Mouse (Mus musculus) 3134 (cell line): ENCODE data around the gene Med9.

ENCODE experiments used
- DNase-seq: peaks from one replicate; pipeline ENCODE4 v3.0.0-alpha.2; 2011; ENCODE audit warnings: low spot score; ENCODE audit not compliant: insufficient read length; ENCODE audit errors: extremely low read depth

The Med9 gene

DNA sequence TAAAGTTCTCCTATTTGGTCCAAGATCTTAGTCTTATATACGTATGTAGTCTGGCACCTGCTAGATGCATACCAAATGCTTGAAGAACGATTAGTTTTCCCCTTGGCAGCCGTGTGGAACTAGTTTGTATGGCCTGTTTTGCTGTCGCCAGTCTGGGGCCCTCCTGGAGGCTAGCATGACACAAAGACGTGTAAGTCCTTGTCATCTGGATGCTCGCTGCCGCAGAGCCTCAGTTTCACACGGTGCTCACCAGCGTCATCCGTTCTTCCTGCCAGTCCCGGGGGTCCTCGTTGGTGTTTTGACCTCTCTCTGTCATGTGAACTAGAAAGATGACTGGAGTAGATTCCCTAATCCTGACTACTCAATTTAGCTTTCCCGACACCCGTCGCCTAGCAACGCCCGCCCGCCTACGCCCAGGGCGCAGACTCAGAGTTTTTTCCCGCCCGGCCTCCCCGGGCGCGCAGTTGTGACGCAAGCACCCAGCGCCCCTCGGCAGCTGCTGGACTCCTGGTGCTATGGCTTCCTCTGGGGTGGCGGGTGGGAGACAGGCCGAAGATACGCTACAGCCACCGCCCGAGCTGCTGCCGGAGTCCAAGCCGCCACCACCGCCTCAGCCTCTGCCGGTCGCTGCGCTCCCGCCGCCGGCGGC is at the start of gene Med9:
TSS of gene Med9 (plus strand) at position 455 of the 649 bp plus-strand sequence.
- DNase-seq: peak; percentile 93

DNA sequence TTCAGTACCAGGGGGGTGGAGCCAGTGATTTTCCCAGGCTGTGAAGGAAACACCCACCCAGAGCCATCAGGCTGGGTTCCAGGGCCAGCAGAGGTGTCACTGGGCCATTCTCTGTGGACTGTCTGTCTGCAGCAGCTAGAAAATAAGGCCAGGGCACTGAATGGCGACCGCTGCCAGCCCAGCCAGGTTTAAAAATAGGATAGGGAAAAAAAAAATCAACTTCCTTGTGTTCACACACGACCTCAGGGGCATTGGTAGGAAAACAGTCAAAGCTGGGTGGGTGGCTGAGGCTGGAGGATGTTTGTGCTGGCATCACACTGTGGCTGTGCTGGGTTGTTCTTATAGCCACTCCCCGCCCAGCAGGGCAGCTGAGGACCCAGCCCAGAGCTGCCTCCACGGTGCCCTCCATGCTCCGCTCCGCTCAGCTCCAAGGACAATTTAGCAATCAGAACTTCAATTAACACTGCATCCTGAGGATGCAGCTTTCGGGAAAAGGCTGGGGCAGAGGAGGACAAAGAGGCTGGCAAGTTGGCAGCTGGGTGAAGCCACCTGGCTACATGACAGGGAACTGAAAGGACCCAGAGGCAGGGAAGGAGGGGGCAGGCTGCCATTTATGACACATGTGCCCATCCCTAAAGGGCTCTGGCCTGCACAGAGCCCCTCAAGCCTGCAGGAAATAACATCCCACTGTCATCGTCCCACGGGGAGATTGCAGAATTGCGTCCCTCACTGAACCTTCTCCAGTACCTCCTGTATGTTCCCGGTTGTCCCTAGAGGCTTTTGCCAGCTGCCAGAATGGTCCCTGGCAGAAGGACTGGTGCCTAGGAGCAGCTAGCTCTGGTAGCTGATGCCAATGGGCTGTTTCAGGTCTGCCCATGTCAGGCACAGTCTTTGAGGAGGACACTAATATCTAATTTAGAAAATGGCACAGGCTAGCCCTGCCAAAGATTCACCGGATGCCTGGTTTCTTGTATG is 48.0 kb upstream of the Med9 start:
- DNase-seq: peak; percentile 35

DNA sequence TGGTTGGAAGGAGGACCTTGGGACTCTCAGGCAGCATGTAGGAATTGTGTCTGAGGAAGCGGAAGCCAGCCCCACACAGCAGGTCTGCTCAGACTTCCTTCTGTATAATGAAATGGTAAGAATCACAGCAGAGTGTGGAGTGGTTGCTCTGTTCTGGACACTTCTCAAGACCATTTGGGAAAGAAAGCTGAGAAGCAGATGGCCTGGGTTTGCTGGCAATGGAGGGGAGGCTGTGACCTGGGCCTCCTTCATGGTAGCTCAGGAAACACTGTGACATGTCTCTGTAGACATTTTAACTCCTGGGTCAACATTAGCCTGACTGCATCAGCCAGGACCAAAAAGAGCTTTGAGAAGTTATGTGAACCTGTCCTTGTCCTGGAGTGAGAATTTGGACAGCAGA is 47.0 kb upstream of the Med9 start:
- no peak for DNase-seq

DNA sequence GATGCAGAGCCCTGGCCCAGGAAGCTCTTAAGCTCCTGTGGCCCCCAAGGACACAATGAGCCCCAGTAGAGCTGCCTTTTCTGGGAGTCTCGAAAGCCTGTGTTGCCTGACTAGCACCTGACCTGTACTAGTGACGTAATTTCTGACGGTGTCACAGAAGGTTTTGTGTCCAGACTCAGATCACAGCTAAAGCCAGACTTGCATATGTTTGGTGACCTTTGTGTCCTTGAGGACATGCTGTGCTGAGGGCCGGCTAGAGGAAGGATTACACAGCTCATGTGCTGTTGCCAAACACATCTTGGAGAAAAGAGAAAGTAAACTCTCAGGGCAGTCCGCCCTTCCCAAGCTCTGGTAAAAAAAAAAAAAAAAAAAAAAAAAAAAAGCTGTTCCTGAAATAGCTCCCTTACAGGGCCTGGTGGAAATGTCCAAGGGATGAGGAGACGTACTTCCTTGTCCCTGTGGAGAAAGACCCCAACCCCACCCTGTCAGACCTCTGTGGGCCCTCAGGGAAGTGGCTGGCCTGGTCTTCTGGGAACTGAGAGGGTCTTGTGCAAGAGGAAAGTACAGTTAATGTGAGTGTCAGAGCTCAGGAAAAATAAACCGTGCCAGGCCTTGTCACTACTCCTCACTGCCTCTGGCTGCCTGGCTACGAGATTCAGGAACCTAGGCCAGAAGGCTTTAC is 45.8 kb upstream of the Med9 start:
- peak; percentile 48 for DNase-seq

DNA sequence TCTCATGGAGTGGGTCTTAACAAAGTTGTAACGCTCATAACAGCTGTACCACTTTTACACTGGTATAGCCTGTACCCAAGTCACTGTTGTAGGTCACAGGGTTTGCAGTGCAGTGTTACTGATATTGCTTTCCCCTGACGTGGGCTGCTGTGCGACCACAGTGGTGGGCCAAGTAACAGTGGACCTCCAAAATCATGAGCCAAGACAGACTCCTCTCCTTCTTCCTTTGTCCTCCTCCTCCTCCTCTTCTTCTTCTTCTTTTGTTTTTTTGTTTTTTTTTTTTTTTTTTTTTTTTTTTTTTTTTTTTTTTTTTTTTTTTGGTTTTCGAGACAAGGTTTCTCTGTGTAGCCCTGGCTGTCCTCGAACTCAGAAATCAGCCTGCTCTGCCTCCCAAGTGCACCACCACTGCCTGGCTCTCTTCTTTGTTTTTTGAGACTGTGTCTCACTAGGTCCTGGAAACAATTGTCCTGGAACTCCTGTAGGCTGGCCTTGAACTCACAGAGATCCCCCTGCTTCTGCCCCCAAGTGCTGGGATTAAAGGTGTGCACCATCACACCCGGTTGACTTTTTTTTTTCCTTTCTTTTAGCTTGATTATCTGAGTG is 41.4 kb upstream of the Med9 start:
- no peak for DNase-seq

DNA sequence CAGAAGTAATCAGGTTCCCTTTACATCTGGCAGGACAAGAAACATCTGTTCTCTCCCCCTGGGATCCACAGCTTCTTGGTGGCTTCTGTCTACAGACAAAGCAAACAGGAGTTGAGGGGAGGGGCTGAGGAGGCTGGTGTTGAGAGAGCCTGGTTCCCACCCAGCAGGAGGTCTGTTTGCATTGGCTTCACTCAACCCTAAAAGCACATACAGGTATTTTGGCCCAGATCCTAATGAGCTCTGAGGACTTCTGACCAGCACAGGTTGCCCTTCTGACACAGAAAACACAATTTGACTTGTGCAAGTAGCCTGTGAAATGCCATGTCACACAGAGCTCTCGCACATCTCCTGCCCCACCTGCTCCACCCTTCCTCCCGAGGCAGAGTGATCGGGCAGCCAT is 39.6 kb upstream of the Med9 start:
- no peak for DNase-seq

- DNase-seq: no peak
Measured at GRCm38 (mm10) chr11:59910586-59910985, 37.4 kb upstream of the Med9 start.

DNA sequence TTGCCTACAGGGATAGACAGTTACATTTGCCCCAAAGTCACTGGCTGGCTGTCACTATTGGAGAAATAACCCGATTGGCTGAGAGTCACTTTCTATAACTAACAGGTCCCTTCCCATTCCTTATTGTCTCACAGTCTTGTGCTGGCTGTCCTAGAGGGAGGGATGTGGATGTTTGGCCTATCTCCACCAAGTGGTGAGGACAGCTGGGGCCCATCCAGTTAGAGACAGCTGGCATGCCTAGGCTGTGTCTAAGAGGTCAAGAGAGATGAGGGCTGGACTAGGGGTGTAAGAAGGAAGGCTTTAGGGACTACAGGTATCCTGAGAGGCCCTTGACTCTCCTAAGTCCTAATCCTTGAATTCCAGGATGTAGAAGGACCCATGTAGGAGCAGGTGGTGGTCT is 36.5 kb upstream of the Med9 start:
- DNase-seq: no peak

GRCm38 (mm10) chr11:59913702-59914101 is 34.3 kb upstream of the Med9 start:
- peak; percentile 45 for DNase-seq

GRCm38 (mm10) chr11:59918014-59918413 is 30.0 kb upstream of the Med9 start:
- no peak for DNase-seq

GRCm38 (mm10) chr11:59919401-59919800 is 28.6 kb upstream of the Med9 start:
- DNase-seq: no peak

DNA sequence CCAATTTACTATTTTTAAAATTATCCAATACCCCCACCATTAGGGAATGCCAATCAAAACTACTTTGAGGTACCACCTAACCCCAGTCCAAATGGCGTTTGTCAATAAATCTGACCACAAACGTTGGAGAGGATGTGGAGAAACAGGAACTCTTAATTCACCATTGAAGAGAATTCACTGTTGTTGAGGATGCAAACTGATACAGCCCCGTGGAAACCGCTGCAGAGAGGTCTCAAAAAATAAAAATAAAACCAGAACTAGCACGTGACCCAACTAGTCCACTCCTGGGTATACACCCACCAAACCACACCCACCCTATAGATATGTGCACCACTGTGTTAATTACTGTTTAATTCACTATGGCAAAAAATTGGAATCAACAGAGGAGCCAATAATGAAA is 27.7 kb upstream of the Med9 start:
- no peak for DNase-seq

- no peak for DNase-seq
Measured at GRCm38 (mm10) chr11:59921265-59921664, 26.7 kb upstream of the Med9 start.

GRCm38 (mm10) chr11:59930031-59930430 is 18.0 kb upstream of the Med9 start:
- DNase-seq: no peak

GRCm38 (mm10) chr11:59932560-59933337 is 15.3 kb upstream of the Med9 start:
- no peak for DNase-seq

- no peak for DNase-seq
Measured at GRCm38 (mm10) chr11:59933943-59934342, 14.1 kb upstream of the Med9 start.

GRCm38 (mm10) chr11:59937023-59937422 is 11.0 kb upstream of the Med9 start:
- no peak for DNase-seq

DNA sequence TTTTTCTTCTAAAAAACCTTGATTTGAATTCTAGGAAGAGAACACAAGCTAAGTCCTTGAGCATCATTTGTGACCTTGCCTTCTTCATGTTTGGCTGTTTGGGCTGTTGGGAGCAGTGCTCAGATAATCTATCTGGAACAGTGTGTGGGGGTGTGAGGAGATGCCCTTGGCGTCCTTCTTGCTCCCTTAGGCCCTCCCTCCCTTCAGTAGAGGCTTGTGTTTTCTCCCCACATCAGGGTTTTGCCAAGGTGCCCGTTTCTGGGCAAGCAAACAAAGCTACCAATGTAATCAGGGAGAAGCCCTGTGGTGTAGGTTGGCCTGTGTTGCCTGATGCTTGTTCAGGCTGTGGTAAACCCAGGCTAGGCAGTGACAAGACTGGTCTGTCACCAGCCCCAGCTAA is 10.4 kb upstream of the Med9 start:
- no peak for DNase-seq

DNA sequence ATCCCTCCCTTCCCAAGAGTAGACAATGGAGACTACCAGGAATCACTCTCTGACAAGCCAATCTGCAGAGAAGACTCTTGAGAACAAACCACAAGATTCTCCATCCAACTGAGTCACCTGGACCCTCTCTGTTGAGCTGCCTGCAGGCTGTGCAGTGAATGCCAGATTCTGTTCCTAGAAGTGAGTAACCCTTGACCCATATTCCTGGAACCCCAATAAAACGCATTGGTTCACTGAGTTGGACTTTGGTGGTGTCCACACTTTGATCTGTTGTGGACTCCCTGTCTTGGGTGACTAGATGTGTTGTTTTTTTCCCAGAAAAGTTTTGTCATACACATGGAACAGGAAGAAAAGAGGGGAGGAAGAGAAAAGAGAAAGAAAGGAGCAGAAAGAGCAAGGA is 8.2 kb upstream of the Med9 start:
- DNase-seq: no peak

DNA sequence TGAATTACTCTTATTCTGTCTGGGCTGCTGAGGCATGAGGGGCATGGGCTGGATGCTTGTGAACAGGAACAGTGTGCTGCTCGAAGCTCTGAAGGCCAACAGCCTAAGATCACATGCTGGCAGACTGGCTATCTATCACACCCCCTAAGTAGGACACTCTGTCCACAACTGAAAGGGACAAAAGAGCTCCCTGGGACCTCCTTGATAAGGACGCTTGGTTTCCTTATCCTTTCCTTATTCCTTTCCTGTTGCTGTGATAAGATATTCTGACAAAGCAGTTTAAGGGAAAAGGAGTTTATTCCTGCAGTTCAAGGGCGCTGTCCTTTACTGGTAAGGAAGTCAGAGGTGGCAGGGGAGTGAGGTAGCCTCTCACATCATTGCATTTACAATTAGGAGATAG is 7.4 kb upstream of the Med9 start:
- no peak for DNase-seq
